Mouse (Mus musculus): ENCODE results near the gene Dtx2. TPM values are rescaled to one million over a fixed set of nuclear protein-coding genes. Genes with fewer than 3 reads are reported as not detected.

Gene Dtx2
- polyA plus RNA-seq (2012; rRNA removed) = 3.1 and 3.7 TPM in 2 replicates

GRCm38 (mm10) chr5:135994725-135995687, at the start of gene Dtx2:
Gene Dtx2 (plus strand): TSS chr5:135994800.

GRCm38 (mm10) chr5:135974365-135974764, 20.2 kb upstream of the Dtx2 start, which contains the start of gene Ssc4d:
Gene Ssc4d (minus strand): TSS chr5:135974531.

GRCm38 (mm10) chr5:135979904-135980303, 14.7 kb upstream of the Dtx2 start, which contains the start of gene Zp3:
Gene Zp3 (plus strand): TSS chr5:135980099.

GRCm38 (mm10) chr5:136038258-136039214, 43.9 kb downstream of the Dtx2 start, which contains the start of gene Upk3b:
Gene Upk3b (plus strand): TSS chr5:136038496.

GRCm38 (mm10) chr5:136054301-136055077, 59.9 kb downstream of the Dtx2 start, which contains the start of gene Upk3bl:
Gene Upk3bl (plus strand): TSS chr5:136054492.

Other genes with a start within 250 kb of the Dtx2 start
- gene Styxl1, start 216.4 kb upstream of the Dtx2 start, polyA plus RNA-seq (2012; rRNA removed) = 0.05 TPM in 1 of 2 replicates, not detected in the other
- gene Mdh2, start 216.3 kb upstream of the Dtx2 start, polyA plus RNA-seq (2012; rRNA removed) = 211 and 234 TPM in 2 replicates
- gene Srrm3, start 187.9 kb upstream of the Dtx2 start, polyA plus RNA-seq (2012; rRNA removed) = 0.01 and 0.02 TPM in 2 replicates
- 1.3 and 4.2 TPM in 2 replicates for gene Hspb1, start 106.9 kb upstream of the Dtx2 start, polyA plus RNA-seq (2012; rRNA removed)
- gene Ywhag, start 60.2 kb upstream of the Dtx2 start, polyA plus RNA-seq (2012; rRNA removed) = 22.8 and 28.2 TPM in 2 replicates
- 1.8 and 2.7 TPM in 2 replicates for gene Ssc4d, start 20.3 kb upstream of the Dtx2 start, polyA plus RNA-seq (2012; rRNA removed)
- not detected in 2 replicates for gene Zp3, start 14.7 kb upstream of the Dtx2 start, polyA plus RNA-seq (2012; rRNA removed)
- gene Upk3b, start 43.7 kb downstream of the Dtx2 start, polyA plus RNA-seq (2012; rRNA removed) = 1.6 and 1.8 TPM in 2 replicates
- 0.85 TPM in 1 of 2 replicates, not detected in the other for gene Upk3bl, start 59.7 kb downstream of the Dtx2 start, polyA plus RNA-seq (2012; rRNA removed)
- gene Rasa4, start 89.1 kb downstream of the Dtx2 start, polyA plus RNA-seq (2012; rRNA removed) = 1.3 and 1.6 TPM in 2 replicates
- 89.2 and 101 TPM in 2 replicates for gene Polr2j, start 121.8 kb downstream of the Dtx2 start, polyA plus RNA-seq (2012; rRNA removed)
- 40.2 and 45.9 TPM in 2 replicates for gene Lrwd1, start 141.3 kb downstream of the Dtx2 start, polyA plus RNA-seq (2012; rRNA removed)
- 7.4 and 8.4 TPM in 2 replicates for gene Alkbh4, start 141.3 kb downstream of the Dtx2 start, polyA plus RNA-seq (2012; rRNA removed)
- 2.9 and 3.8 TPM in 2 replicates for gene Orai2, start 175.9 kb downstream of the Dtx2 start, polyA plus RNA-seq (2012; rRNA removed)
- gene Prkrip1, start 204.2 kb downstream of the Dtx2 start, polyA plus RNA-seq (2012; rRNA removed) = 16.1 and 17.9 TPM in 2 replicates